Mouse (Mus musculus): ENCODE results near the gene Tbc1d10c.
"Not testable (repeated sequence)": the region's sequence is repeated elsewhere in the genome, so short reads cannot be mapped to it uniquely, and the experiment has no call there.

The Tbc1d10c gene

GRCm38 (mm10) chr19:4142416-4143173 lies 48.5 kb downstream of the Tbc1d10c start:
- DNase-seq: no peak

GRCm38 (mm10) chr19:4140147-4140546 lies 50.9 kb downstream of the Tbc1d10c start:
- DNase-seq: no peak

- no peak for DNase-seq
Measured at GRCm38 (mm10) chr19:4139446-4139845, 51.6 kb downstream of the Tbc1d10c start, which contains the start of gene Gpr152. Gene Gpr152, plus strand, starts transcription at chr19:4139787.

- DNase-seq: no peak
Measured at GRCm38 (mm10) chr19:4137913-4138312, 53.2 kb downstream of the Tbc1d10c start.

- DNase-seq: no peak
Measured at GRCm38 (mm10) chr19:4136463-4136862, 54.6 kb downstream of the Tbc1d10c start.

GRCm38 (mm10) chr19:4135963-4136345 lies 55.1 kb downstream of the Tbc1d10c start:
- not testable (repeated sequence) for DNase-seq

GRCm38 (mm10) chr19:4135229-4135962 lies 55.7 kb downstream of the Tbc1d10c start:
- not testable (repeated sequence) for DNase-seq

GRCm38 (mm10) chr19:4134354-4134753 lies 56.7 kb downstream of the Tbc1d10c start:
- no peak for DNase-seq
